Mouse (Mus musculus): ENCODE measurements around the gene Mfsd14a.
"Not testable (repeated sequence)": the region's sequence is repeated elsewhere in the genome, so short reads cannot be mapped to it uniquely, and the experiment has no call there.

The Mfsd14a gene

DNA sequence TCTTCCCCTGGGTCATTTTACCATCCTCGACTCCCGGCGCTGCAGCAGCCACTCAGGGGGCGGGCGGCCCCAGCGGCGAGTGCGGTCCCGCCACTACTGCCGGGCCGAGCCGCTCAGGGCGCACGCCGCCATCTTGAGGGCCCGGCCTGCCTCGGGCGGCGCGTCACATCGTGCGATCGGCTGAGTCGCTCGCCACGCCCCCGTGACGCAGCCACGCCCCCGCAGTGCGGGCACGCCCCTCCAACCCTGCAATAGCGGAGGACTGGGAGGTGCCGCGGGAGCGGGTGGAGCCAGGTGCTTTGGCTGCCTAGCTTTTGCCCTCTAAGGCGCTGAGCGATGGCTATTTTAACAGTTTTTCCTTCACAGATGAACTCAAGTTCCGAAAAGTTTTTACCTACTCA is at the start of gene Mfsd14a:
Mfsd14a (minus strand) TSS at position 215 of the 401 bp plus-strand sequence.
- peak; percentile 98 for DNase-seq (ENCODE audit: low read depth, low spot score)

- peak; percentile 70 for DNase-seq (ENCODE audit: low read depth, low spot score)
Observed at GRCm38 (mm10) chr3:116711624-116712435, 49.4 kb upstream of the Mfsd14a start.

DNA sequence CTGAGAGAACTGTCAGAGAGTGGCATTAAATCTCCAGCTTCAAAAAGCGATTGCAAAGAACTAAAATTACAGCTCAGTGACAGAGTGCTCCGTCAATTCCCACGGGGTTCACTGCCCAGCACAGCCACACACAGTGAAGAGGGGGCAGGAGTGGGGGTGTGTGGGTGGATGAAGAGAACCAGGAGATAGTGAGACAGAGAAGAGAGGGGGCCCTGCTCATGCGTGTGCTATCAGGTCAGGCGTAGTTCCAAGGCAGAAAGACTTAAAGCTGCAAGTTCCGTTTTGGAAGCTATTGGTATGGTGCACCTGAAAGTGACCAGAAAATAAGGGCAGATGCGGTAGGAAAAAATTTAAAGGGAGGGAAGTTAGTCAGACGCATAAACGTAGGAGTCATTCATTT is 48.5 kb upstream of the Mfsd14a start:
- peak; percentile 12 for DNase-seq (ENCODE audit: low read depth, low spot score)

GRCm38 (mm10) chr3:116705637-116706204 is 43.2 kb upstream of the Mfsd14a start:
- DNase-seq (ENCODE audit: low read depth, low spot score) = no peak

DNA sequence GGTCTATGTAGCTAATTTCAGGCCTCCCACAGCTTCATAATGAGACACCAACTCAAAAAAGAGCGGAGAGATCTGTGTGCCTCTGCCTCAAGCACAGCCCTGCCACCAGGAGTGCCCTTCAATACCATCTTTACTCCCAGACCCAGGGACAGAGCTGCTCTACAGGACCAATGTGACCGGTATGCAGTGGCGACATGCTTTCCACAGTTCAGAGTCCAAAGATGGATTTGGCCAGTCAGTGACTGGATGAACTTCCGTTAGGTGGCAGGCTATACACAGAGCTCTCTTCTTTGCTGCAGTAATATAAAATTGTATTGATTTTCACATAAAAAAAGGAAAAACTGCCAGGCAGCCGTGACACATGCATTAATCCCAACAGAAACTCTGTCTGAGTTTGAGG is 41.4 kb upstream of the Mfsd14a start:
- no peak for DNase-seq (ENCODE audit: low read depth, low spot score)

DNA sequence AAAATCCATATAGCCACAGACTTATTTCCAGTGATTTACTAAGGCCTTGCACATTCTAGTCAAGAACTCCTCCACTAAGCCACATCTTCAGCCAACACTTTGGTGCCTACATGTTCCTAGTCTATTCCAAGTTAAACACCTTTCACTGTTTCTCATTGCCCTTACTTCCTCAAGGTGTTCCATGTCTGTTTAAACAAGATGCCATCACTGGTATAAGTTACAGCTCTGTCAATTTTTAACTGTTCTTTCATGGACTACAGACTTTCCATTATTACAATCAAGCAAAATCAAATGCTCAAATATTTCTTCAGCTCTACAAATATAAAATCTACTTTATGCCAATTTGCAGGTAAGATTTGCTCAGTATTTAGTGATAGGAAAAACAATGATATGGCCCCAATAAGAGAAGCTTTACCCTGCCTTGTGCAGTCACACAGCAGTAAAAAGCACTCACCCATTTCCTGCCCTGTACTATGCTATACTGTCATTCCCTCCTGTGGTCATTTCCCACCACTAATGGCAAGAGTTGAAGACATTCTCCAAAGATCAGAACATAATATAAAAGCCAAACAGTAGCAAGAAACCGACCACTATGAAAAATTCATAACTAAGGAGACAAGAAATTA is 40.3 kb upstream of the Mfsd14a start:
- DNase-seq (ENCODE audit: low read depth, low spot score) = no peak

GRCm38 (mm10) chr3:116701601-116702000 is 39.1 kb upstream of the Mfsd14a start:
- peak; percentile 17 for DNase-seq (ENCODE audit: low read depth, low spot score)

DNA sequence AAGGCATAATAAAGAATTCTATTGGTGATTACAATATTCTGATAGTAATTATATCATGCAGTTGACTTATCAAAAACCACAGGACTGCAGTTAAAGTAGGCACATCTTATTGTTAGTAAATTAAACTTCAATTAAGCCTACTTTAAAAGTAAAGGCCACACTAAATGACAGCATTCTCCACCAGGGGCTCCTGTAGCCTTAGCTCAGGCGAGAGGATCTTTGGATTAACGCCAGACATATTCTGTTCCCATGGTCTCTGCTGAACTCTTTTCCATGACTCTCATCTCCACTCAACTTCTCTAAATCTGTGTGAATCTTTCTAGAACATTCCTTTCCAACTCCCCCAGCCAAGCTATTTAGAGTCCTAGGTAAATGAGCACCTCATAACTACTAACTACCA is 36.3 kb upstream of the Mfsd14a start:
- DNase-seq (ENCODE audit: low read depth, low spot score) = no peak

DNA sequence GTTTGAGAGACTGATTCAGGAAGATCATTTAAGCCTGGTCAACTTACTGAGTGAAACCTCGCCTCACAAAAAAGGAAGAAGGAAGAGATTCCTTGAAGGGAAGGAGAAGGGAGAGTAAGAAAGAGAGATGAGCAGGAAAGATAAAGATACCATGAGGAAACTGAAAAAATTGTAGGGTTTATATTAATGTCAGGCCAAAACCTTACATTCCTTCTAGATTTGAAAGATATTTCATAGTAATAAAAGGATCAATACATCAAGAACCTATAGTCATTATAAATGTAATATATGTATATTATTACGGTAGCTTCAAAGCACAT is 33.1 kb upstream of the Mfsd14a start:
- DNase-seq (ENCODE audit: low read depth, low spot score) = no peak

DNA sequence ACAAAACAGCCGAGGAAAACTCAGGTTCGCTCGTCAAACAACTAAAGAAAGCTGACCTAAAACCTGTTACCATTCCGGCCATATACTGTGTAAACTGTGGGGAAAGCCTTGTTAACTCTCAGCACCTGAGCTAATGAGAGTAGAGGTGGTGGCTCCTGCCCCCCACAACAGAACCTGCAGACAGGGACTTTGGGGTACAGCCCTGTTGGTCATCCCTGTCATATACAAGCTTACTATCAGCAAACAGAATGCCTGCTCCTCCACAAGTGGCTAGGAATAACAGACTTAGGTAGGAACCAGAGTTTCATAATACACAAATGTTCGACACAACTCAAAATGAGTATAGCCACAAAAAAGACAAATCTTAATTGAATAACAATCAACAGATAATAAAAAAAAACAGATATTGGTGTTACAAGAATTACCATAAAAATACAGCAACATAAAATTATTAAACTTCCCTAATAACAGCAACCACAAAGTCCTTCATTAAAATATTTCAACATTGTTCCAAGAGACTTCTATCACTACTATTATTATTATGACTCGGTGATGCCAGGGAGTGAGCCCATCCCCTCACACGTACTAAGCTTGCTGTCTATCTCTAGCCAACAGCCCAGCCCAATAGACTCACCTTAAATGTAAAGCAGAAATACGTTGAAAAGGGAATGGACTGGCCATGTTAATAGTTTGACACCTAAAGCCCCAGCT is 32.6 kb upstream of the Mfsd14a start:
- no peak for DNase-seq (ENCODE audit: low read depth, low spot score)

DNA sequence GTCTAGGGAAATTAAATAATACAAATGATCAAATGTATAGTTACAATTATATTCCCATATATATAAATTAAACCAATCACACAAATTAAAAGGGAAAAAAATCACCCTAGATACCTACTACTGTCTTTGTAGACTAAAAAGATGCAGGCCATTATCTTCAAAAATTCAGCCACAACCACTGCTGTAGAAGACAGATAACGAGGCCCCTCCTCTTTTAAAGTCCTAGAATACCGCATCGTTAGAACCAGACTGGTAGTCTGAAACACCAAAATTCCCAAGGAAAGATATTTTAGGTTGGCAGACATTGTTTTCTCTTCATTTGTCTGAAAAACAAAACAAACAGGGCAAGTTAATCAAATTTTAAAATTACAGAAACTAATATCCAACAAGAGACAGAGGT is 31.8 kb upstream of the Mfsd14a start:
- DNase-seq (ENCODE audit: low read depth, low spot score) = no peak

- DNase-seq (ENCODE audit: low read depth, low spot score) = no peak
Observed at GRCm38 (mm10) chr3:116681160-116681559, 18.7 kb upstream of the Mfsd14a start, which contains the start of gene Gm43191. Gene Gm43191 (minus strand): TSS chr3:116681260.

GRCm38 (mm10) chr3:116664281-116664680 is 1.8 kb upstream of the Mfsd14a start:
- not testable (repeated sequence) for DNase-seq (ENCODE audit: low read depth, low spot score)

- DNase-seq (ENCODE audit: low read depth, low spot score) = no peak
Observed at GRCm38 (mm10) chr3:116661870-116662414, 535 bp downstream of the Mfsd14a start.

DNA sequence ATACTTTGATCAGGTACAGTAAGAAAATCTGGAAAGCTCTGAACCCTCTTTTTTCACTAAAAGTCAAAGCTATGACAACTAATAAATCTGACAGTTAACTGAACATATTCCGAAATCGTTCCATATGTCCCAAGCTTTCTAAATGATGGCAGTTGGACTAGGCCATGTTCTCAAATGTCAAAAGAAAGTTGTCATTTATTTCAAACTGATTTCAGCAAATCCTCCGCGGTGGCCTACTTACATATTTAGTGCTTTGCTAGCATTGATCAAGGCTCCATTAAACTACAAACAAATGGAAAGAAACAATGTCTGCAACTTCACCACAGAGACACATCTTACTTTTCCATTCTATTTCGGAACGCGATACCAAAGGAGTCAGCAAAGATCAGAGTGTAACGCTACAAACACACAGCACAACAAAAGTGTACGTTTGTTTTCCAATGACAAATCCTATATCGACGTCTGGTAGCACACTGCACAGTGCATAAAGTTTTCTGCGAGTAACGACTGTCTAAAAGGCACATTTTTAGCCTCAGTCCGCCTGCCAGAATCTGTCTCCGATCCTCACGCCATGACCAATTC is 1.1 kb downstream of the Mfsd14a start:
- DNase-seq (ENCODE audit: low read depth, low spot score) = peak; percentile 64

- DNase-seq (ENCODE audit: low read depth, low spot score) = peak; percentile 51
Observed at GRCm38 (mm10) chr3:116659856-116660430, 2.5 kb downstream of the Mfsd14a start.

GRCm38 (mm10) chr3:116658928-116659565 is 3.4 kb downstream of the Mfsd14a start:
- peak; percentile 82 for DNase-seq (ENCODE audit: low read depth, low spot score)

- DNase-seq (ENCODE audit: low read depth, low spot score) = peak; percentile 65
Observed at GRCm38 (mm10) chr3:116656184-116656965, 6.1 kb downstream of the Mfsd14a start.

GRCm38 (mm10) chr3:116654051-116654450 is 8.4 kb downstream of the Mfsd14a start:
- DNase-seq (ENCODE audit: low read depth, low spot score) = not testable (repeated sequence)
